Mouse (Mus musculus) bone marrow macrophage, adult 2 months (primary cell): ENCODE data around the gene Cbx6.

Experiments
- CTCF ChIP-seq: IDR thresholded peaks from 2 replicates; pipeline ENCODE4 v1.5.1; 2012; ENCODE audit warnings: low read depth, mild to moderate bottlenecking, low read length, moderate library complexity
- POLR2A ChIP-seq: IDR thresholded peaks from 2 replicates; pipeline ENCODE4 v1.6.1; 2012; ENCODE audit warnings: mild to moderate bottlenecking, low read depth, low read length, borderline replicate concordance

- TF ChIP-seq CTCF (no peak), POLR2A (no peak)
These were observed 16.2 kb downstream of the Cbx6 start for GRCm38 (mm10) chr15:79818325-79818724.
